Mouse (Mus musculus): ENCODE data around the gene Jmjd6. TPM values are rescaled to one million over a fixed set of nuclear protein-coding genes. Genes with fewer than 3 reads are reported as not detected.
"Not testable (repeated sequence)": the region's sequence is repeated elsewhere in the genome, so short reads cannot be mapped to it uniquely, and the experiment has no call there.

Gene Jmjd6
- polyA plus RNA-seq, 1 experiment: 27.9 TPM

GRCm38 (mm10) chr11:116851576-116852290 is 8.5 kb upstream of the Jmjd6 start:
- no peak for DNase-seq (ENCODE audit: low read depth)

- no peak for DNase-seq (ENCODE audit: low read depth)
These were observed 7.7 kb upstream of the Jmjd6 start for GRCm38 (mm10) chr11:116850833-116851477.

- DNase-seq (ENCODE audit: low read depth): no peak
These were observed 6.8 kb upstream of the Jmjd6 start for GRCm38 (mm10) chr11:116850085-116850484.

GRCm38 (mm10) chr11:116849587-116849986 is 6.3 kb upstream of the Jmjd6 start:
- no peak for DNase-seq (ENCODE audit: low read depth)

DNA sequence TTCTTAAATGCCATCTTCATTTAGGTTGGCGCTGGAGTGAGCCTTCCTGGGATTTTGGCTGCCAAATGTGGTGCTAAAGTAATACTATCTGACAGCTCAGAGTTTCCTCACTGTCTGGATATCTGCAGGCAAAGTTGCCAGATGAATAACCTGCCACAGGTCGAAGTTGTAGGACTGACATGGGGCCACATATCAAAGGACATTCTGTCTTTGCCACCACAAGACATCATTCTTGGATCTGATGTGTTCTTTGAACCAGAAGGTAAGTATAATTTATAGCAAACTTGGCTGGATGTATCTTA is 5.6 kb upstream of the Jmjd6 start:
- not testable (repeated sequence) for DNase-seq (ENCODE audit: low read depth)

DNA sequence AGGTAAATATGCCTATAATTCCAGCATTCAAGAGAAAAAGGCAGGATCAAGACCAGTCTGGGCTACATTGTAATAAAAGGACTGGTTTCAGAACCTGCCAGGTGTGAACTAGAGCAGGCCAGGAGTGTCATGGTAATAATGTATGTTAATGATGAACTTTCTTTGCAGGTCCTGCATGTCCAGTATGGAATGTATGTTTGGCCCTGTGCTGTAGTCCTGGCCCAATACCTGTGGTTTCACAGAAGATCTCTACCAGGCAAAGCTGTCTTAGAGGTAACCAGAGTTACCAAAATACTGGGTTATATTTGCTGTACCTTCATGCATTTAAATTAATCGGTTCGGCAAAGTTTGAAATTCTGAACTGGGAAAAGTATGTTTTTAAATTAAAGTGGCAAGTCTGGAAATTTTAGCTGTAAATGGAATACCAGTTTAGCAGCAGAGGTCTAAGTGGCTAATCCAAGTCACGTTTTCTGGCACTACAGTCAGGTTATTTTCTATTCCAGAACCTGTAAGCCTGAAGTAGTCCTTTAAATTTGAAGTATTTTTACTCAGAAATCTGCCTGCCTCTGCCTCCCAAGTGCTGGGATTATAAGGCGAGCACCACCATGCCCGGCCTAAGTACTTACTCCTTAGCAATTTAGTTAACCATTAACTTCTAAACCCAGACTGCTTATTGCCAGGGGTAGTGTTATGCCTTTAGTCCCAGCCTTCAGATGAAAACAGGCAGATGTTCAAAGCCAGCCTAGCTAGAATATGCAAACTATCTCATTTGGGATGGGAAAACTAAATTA is 5.0 kb upstream of the Jmjd6 start:
- no peak for DNase-seq (ENCODE audit: low read depth)

DNA sequence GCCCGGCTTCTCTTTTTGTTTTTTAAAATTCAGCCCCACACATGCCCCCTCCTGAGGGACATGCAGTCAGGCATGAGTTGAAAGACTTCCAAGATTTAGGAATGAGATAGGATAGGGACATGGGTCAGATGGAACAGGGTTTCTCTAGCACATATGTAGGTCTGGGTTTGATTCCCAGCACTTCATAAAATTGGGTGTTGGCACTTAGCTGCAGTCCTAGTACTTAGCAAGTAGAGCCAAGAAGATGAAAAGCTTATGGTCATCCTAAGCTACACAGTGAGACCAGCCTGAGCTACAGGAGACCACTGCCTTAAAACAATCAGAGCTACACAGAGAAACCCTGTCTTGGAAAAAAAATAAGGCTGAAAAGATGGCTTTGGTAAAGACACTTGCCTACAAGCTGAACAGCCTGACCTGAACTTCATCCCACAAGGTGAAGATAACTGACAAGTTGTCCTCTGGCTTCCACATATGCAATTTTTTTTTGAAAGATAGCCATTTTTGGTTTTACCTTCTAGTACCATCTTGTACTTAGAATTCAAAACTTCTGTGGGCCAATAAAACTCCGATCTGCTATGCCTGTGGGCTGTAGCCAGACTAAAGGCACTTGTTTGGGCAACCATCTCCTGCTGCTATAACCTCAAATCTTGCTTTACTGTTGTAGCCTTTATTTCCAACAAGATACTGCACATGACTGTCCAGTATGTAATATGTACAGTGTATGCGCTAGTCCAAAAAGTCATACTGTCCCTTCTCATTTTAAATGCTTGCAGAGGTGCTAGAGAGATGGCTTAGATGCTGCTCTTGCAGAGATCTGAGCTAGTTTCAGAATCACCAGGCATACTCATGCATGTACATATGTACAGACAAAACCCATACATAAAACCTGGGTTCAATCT is 4.2 kb upstream of the Jmjd6 start:
- DNase-seq (ENCODE audit: low read depth): no peak

GRCm38 (mm10) chr11:116846593-116847181 is 3.4 kb upstream of the Jmjd6 start:
- no peak for DNase-seq (ENCODE audit: low read depth)

GRCm38 (mm10) chr11:116842531-116843260 is 553 bp downstream of the Jmjd6 start:
- DNase-seq (ENCODE audit: low read depth): no peak

GRCm38 (mm10) chr11:116840748-116841147 is 2.5 kb downstream of the Jmjd6 start:
- no peak for DNase-seq (ENCODE audit: low read depth)

GRCm38 (mm10) chr11:116839601-116840000 is 3.6 kb downstream of the Jmjd6 start:
- DNase-seq (ENCODE audit: low read depth): no peak

- DNase-seq (ENCODE audit: low read depth): no peak
These were observed 4.3 kb downstream of the Jmjd6 start for GRCm38 (mm10) chr11:116838936-116839335.

DNA sequence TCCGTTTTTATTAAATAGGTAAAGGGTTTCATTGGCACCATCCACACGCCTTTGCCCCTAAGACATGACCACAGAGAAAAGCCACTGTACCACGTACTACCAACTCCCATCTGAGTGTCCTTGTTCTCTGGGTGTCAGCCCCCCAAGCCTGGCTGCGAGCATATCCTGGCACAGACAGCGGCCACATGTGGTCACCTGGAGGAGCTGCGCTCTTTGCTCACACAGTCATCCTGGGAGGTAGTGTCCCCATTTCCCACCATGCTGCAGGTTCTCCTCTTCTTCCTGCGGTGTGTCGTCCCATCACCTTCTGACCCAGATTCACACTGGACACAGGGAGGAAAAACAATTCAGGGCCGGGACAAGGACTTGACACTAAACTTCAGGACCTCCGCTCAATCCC is 5.8 kb downstream of the Jmjd6 start:
- DNase-seq (ENCODE audit: low read depth): no peak

DNA sequence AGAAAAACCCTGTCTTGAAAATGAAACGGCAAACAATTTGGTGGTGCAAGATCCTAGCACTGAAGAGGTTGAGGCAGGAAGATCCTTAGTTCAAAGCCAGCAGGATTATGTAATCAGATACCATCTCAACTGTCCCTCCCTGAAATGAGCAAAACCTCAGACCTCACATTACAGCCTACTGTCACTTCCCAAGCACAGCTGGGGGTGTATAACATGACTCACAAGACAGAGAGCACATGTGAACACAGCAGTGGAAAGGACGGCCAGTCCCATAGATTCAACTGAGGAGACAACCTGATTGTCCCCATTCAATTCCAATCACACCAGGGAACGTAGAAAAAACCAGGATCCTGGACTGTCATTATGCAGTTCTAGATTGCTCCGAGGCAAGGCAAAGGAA is 7.0 kb downstream of the Jmjd6 start:
- no peak for DNase-seq (ENCODE audit: low read depth)

GRCm38 (mm10) chr11:116834954-116835353 is 8.3 kb downstream of the Jmjd6 start:
- DNase-seq (ENCODE audit: low read depth): no peak

- no peak for DNase-seq (ENCODE audit: low read depth)
These were observed 11.0 kb downstream of the Jmjd6 start for GRCm38 (mm10) chr11:116832172-116832685.

DNA sequence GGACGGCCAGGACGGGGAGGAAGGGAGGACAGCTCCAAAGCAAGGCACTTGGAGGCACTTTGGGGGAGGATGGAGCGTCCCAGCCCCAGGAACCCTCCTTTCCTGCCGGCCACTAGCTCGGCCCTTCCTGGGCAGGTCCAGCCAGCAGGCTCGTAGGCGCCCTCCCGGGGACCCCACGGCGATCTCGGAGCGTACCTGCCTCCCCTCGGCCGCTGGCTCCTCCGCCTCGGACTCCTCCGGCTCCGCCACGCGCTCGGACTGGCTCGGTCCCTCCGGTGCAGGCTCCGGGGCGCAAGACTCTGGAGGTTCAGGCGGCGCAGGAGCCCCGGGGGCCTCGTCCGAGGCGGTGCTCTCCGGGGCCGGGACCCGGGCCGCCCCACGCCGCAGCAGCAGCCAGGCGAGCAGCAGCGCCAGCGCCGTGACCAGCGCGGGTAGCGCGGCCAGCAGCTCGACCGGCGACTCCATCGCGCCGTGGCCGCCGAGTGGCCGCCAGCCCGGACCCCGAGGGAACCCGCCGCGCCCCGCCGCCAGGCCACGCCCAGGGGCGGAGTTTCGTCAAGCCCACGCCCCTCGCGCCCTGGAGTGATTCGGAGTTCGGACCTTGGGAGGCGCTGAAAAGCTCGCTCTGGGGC is 15.6 kb downstream of the Jmjd6 start, which contains the start of gene Mxra7:
Gene Mxra7 (minus strand): TSS at position 513 of the 632 bp plus-strand sequence.
- no peak for DNase-seq (ENCODE audit: low read depth)

- no peak for DNase-seq (ENCODE audit: low read depth)
These were observed 16.4 kb downstream of the Jmjd6 start for GRCm38 (mm10) chr11:116826550-116827504.

GRCm38 (mm10) chr11:116825230-116825629 is 18.0 kb downstream of the Jmjd6 start:
- DNase-seq (ENCODE audit: low read depth): no peak

Measured in gonadal fat pad, adult 2 months (tissue).